ENCODE assay signal across 8 mouse cellular contexts in genomic region chr7:47051404-47052151, GRCm38 (mm10). TPM values are rescaled to one million over a fixed set of nuclear protein-coding genes. Genes with fewer than 3 reads are reported as not detected.
DNase-seq lines count a peak whose midpoint lies in the region; ATAC-seq and TF ChIP-seq lines count a peak whose summit lies in the region.

No protein-coding gene starts in this region.

- H3K27ac ChIP-seq in heart, adult 2 months: peak overlapping the region; percentile 99
- peak overlapping the region; percentile 86 for H3K27ac ChIP-seq in liver, embryonic 15.5 days (replicated peaks)
- no peak overlapping the region for H3K27ac ChIP-seq in neural tube, embryonic 12.5 days

- no peak for TF ChIP-seq POLR2A in heart, adult 2 months (IDR thresholded peaks at IDR 0.05; ENCODE audit: insufficient read depth, low read depth, low read length)

- peaks cover 14% of the 10 kb centered on the region for H3K4me1 ChIP-seq in heart, adult 2 months (ENCODE audit: control insufficient read depth, insufficient read depth, low read length)
- peaks cover 41% of the 10 kb centered on the region for H3K4me1 ChIP-seq in liver, embryonic 15.5 days (replicated peaks)
- H3K4me1 ChIP-seq in neural tube, embryonic 12.5 days: peaks cover 26% of the 10 kb centered on the region

- no peaks in the 10 kb centered on the region for H3K27me3 ChIP-seq in heart, adult 2 months (ENCODE audit: control insufficient read depth, insufficient read depth, low read length)
- peaks cover 12% of the 10 kb centered on the region for H3K27me3 ChIP-seq in liver, embryonic 15.5 days
- no peaks in the 10 kb centered on the region for H3K27me3 ChIP-seq in neural tube, embryonic 12.5 days (replicated peaks)

- DNase-seq in left cerebral cortex, adult 11 months (ENCODE audit: low spot score): peak; percentile 51
- no peak for DNase-seq in left cerebral cortex, adult 9 months (ENCODE audit: low spot score in 2 of 2)
- peak; percentile 14 to 36 for DNase-seq in cerebellum, postnatal 25 days
- DNase-seq in heart, adult 2 months: peak; percentile 59 to 78
- peak; percentile 58 for DNase-seq in kidney, adult 11 months
- DNase-seq in thymus, postnatal 14 days: peak; percentile 33

- WGBS in heart, adult 2 months: 5% methylated on average over 2 of the region's 2 CpGs
- WGBS in liver, embryonic 15.5 days (ENCODE audit: insufficient replicate concordance): 0% methylated on average over 1 of the region's 2 CpGs
- WGBS in neural tube, embryonic 12.5 days: 16% methylated on average over 1 of the region's 2 CpGs

- peak overlapping the region; percentile 22 for H3K4me3 ChIP-seq in heart, adult 2 months
- H3K4me3 ChIP-seq in liver, embryonic 15.5 days (replicated peaks): peak overlapping the region; percentile 70
- H3K4me3 ChIP-seq in neural tube, embryonic 12.5 days: peak overlapping the region; percentile 69

- H3K9me3 ChIP-seq in liver, embryonic 15.5 days (replicated peaks): no peaks in the 10 kb centered on the region
- no peaks in the 10 kb centered on the region for H3K9me3 ChIP-seq in neural tube, embryonic 12.5 days

- H3K9ac ChIP-seq in heart, adult 2 months (ENCODE audit: low read depth, low read length): peak overlapping the region; percentile 89; the same call in 1 of the 2 replicates
- H3K9ac ChIP-seq in liver, embryonic 15.5 days: no peak overlapping the region
- peak overlapping the region; percentile 74 for H3K9ac ChIP-seq in neural tube, embryonic 12.5 days

- intact Hi-C loops in heart, adult 2 months (cut with DNase I): loop anchor here (2.0 kb wide), 2 partner anchors 29 kb away; no protein-coding TSS in a partner anchor

- H3K79me2 ChIP-seq in heart, adult 2 months (replicated peaks; ENCODE audit: control insufficient read depth, insufficient read depth, low read length): no peaks in the 10 kb centered on the region

- H3K4me2 ChIP-seq in liver, embryonic 15.5 days: peak overlapping the region; percentile 94
- H3K4me2 ChIP-seq in neural tube, embryonic 12.5 days (replicated peaks): peak overlapping the region; percentile 83

- peak; percentile 40 for ATAC-seq in liver, embryonic 15.5 days (ENCODE audit: insufficient read depth)
- no peak for ATAC-seq in neural tube, embryonic 12.5 days (ENCODE audit: low FRiP score, low read depth)

- H3K36me3 ChIP-seq in heart, adult 2 months (ENCODE audit: control insufficient read depth, insufficient read depth, low read length): no peaks in the 10 kb centered on the region; the same call in 1 of the 2 replicates
- H3K36me3 ChIP-seq in liver, embryonic 15.5 days (replicated peaks): 0 out of 2 replicates have a peak, but pooled peaks cover 3% of the 10 kb centered on the region
- peaks cover 12% of the 10 kb centered on the region; the same call in 1 of the 2 replicates for H3K36me3 ChIP-seq in neural tube, embryonic 12.5 days

- 0 out of 2 replicates have a peak, but pooled peaks have one; percentile 24 for TF ChIP-seq EP300 in heart, adult 2 months (IDR thresholded peaks at IDR 0.05; ENCODE audit: insufficient read depth, low read depth, low read length)

- no peak for TF ChIP-seq CTCF in heart, adult 2 months (IDR thresholded peaks at IDR 0.05)

RNA-seq across cellular contexts. Expression of gene Tmem86a, which starts 1.2 kb away (rescaled TPM):
- total RNA-seq in heart, adult 2 months (2021): 10 to 100 TPM; 20.0 to 25.0 TPM
- polyA plus RNA-seq in heart, adult 2 months (2012; rRNA removed): 45.5 and 54.8 TPM in 2 replicates
- polyA plus RNA-seq in liver, embryonic 15.5 days (2015; fragmentation: Nextera tagmentation; extraction: Ambion mirVana): 24.7 and 28.3 TPM in 2 replicates
- polyA plus RNA-seq in neural tube, embryonic 12.5 days (2016; fragmentation: Nextera tagmentation; extraction: Ambion mirVana): 19.5 TPM in 2 replicates

RNA-seq across cellular contexts. Expression of gene Spty2d1, which starts 43.4 kb away (rescaled TPM):
- total RNA-seq in heart, adult 2 months (2021): 1 to 10 TPM; 6.9 to 8.5 TPM
- polyA plus RNA-seq in heart, adult 2 months (2012; rRNA removed): 2.7 and 4.3 TPM in 2 replicates
- 10.7 and 11.3 TPM in 2 replicates for polyA plus RNA-seq in liver, embryonic 15.5 days (2015; fragmentation: Nextera tagmentation; extraction: Ambion mirVana)
- 11.2 and 13.0 TPM in 2 replicates for polyA plus RNA-seq in neural tube, embryonic 12.5 days (2016; fragmentation: Nextera tagmentation; extraction: Ambion mirVana)

Comparison
In these comparisons a context has a peak if more than half of its experiments do, and no peak if none do; other contexts are left out.
1. DNase-seq: peak in left cerebral cortex, adult 11 months (single experiment), cerebellum, postnatal 25 days (2 of 2), heart, adult 2 months (2 of 2), kidney, adult 11 months (single experiment) and thymus, postnatal 14 days (single experiment); none in left cerebral cortex, adult 9 months (0 of 2).
2. Peak in every context shown above with its lines, with median percentiles within 50 percentile points of each other: H3K4me3 ChIP-seq.